Mouse (Mus musculus) C2C12 (cell line): ENCODE results near the gene Adcy5.

Source experiments
- CTCF ChIP-seq: IDR thresholded peaks from one replicate; pipeline ENCODE4 v1.5.1; 2011; ENCODE audit not compliant: control insufficient read depth, insufficient read depth, insufficient read length
- FOSL1 ChIP-seq: IDR thresholded peaks from one replicate; pipeline ENCODE4 v1.8.0; 2011; ENCODE audit warnings: mild to moderate bottlenecking, low read length; ENCODE audit not compliant: poor library complexity, insufficient read depth, severe bottlenecking
- MAX ChIP-seq: IDR thresholded peaks from one replicate; pipeline ENCODE4 v1.6.1; 2011; ENCODE audit warnings: mild to moderate bottlenecking, control low read depth

DNA sequence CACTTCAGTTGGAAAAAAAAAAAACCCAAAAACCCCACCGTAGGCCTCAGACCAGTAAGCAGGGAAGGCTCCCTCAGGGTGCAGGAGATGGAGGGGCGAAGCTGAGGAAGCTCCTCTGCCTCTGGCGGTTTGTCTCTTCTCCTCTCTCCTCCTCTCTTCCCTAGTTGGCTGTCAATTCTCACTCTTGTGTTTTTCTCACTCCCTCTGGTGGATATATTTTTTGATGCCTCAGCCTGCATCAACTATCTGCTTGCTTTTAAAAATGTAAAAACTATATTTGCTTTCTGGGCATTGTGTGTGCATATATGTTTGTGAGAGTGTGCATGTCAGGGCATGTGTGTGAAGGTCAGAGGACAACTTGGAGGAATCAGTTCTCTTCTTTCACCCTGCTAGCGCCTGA is 117.7 kb downstream of the Adcy5 start:
- TF ChIP-seq FOSL1 (no peak), MAX (no peak), CTCF (no peak)
